Mouse (Mus musculus) hindbrain, embryonic 16.5 days (tissue): ENCODE results near the gene Hils1. TPM values are rescaled to one million over a fixed set of nuclear protein-coding genes. Genes with fewer than 3 reads are reported as not detected.

Experiments used
- ATAC-seq: fragments of 200-750 bp; cut with Nextera tagmentation; 2 replicates; pipeline ENCODE4 v1.8.0; 2017; ENCODE audit warnings: moderate TSS enrichment, moderate library complexity
- H3K27ac ChIP-seq: fragments of 300-500 bp; sonication (generic); 2 replicates; pipeline ENCODE4 v1.5.1; 2014; ENCODE audit warnings: low read depth, mild to moderate bottlenecking, control low read depth, low read length, moderate library complexity
- H3K27me3 ChIP-seq: fragments of 300-500 bp; sonication (generic); replicated peaks from 2 replicates; pipeline ENCODE4 v1.6.1; 2014; ENCODE audit warnings: low read length; ENCODE audit not compliant: control insufficient read depth, insufficient read depth
- H3K36me3 ChIP-seq: fragments of 300-500 bp; sonication (generic); 2 replicates; pipeline ENCODE4 v1.6.1; 2014; ENCODE audit warnings: mild to moderate bottlenecking, low read length, moderate library complexity, mixed read lengths; ENCODE audit not compliant: control insufficient read depth, insufficient read depth
- H3K4me1 ChIP-seq: fragments of 300-500 bp; sonication (generic); 2 replicates; pipeline ENCODE4 v1.6.1; 2014; ENCODE audit warnings: low read depth, low read length; ENCODE audit not compliant: control insufficient read depth, insufficient read depth
- H3K4me2 ChIP-seq: fragments of 300-500 bp; sonication (generic); 2 replicates; pipeline ENCODE4 v1.6.1; 2014; ENCODE audit warnings: mild to moderate bottlenecking, low read length, control low read depth, moderate library complexity
- H3K4me3 ChIP-seq: fragments of 300-500 bp; sonication (generic); 2 replicates; pipeline ENCODE4 v1.5.1; 2014; ENCODE audit warnings: mild to moderate bottlenecking, low read length, control low read depth, moderate library complexity
- H3K9ac ChIP-seq: fragments of 300-500 bp; sonication (generic); 2 replicates; pipeline ENCODE4 v1.6.1; 2014; ENCODE audit warnings: low read depth, mild to moderate bottlenecking, control low read depth, low read length, moderate library complexity
- H3K9me3 ChIP-seq: fragments of 300-500 bp; sonication (generic); 2 replicates; pipeline ENCODE4 v1.6.1; 2014; ENCODE audit warnings: mild to moderate bottlenecking, low read length, moderate library complexity; ENCODE audit not compliant: control insufficient read depth
- WGBS: fragments of 180-500 bp; shearing (Covaris S2); extraction: QIAGEN DNeasy Blood & Tissue Kit; methylation state at CpG from one replicate; pipeline ENCODE4 v1.1.7; 2014; 5-methylcytosine and 5-hydroxymethylcytosine counted together
- polyA plus RNA-seq: library from polyadenylated mRNA; unstranded; fragments of >200 nt; fragmentation: Nextera tagmentation; extraction: Ambion mirVana; gene quantifications from 2 replicates; pipeline ENCODE4 v1.2.1, GENCODE M21; 2015

Hils1 gene
- polyA plus RNA-seq, 1 experiment from 2014 or later: not detected

DNA sequence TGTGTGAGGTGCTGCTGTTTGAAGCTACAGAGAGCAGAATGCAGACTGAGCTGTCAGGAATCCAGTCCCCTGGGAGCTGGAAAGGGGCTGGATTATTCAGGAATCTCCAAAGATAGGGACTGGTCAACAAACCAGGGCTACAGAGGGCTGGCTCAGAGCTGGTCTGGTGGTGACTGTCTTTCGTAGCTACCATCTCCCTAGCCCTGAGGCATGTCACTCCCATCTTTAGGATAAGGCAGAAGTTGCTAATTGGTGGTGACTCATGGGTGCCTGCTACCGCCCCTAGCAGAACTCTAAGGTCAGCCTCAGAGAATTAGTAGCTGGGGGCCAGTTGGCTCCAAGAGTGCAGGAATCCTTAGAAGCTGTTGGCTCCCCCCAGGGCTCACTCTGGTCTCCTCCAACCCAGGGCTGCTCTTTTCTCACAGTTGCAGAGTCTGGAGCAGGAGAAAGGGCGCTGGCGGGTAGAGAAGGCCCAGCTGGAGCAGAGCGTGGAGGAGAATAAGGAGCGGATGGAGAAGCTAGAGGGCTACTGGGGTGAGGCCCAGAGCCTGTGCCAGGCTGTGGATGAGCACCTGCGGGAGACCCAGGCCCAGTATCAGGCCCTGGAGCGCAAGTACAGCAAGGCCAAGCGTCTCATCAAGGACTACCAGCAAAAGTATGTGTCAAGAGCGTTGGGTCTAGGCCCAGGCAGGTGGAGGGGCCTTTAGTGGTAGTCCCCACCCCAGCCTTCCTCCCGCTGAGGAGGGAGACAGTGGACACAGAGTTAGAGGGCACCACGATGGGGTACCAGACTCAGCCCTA, 36.9 kb downstream of the Hils1 start:
- H3K4me2 ChIP-seq: no peak overlapping the region; the same call in 1 of the 2 replicates
- H3K27ac ChIP-seq: no peak overlapping the region; the same call in 1 of the 2 replicates
- no peaks in the 10 kb centered on the region for H3K27me3 ChIP-seq
- ATAC-seq: no peak
- 83% methylated on average over 12 of the region's 12 CpGs for WGBS
- no peak overlapping the region for H3K9ac ChIP-seq
- no peaks in the 10 kb centered on the region for H3K9me3 ChIP-seq
- peaks cover 42% of the 10 kb centered on the region for H3K36me3 ChIP-seq
- no peak overlapping the region for H3K4me3 ChIP-seq
- H3K4me1 ChIP-seq: peaks cover 38% of the 10 kb centered on the region

GRCm38 (mm10) chr11:95004937-95005198, 37.5 kb downstream of the Hils1 start:
- Histone ChIP-seq H3K4me1 (peaks cover 38% of the 10 kb centered on the region), H3K36me3 (peaks cover 42% of the 10 kb centered on the region)

GRCm38 (mm10) chr11:95006038-95006437, 38.6 kb downstream of the Hils1 start:
- peak overlapping the region; percentile 52 for H3K9ac ChIP-seq
- no peaks in the 10 kb centered on the region for H3K9me3 ChIP-seq
- no peaks in the 10 kb centered on the region for H3K27me3 ChIP-seq
- H3K36me3 ChIP-seq: peaks cover 34% of the 10 kb centered on the region
- ATAC-seq: no peak
- WGBS: 32% methylated on average over 4 of the region's 4 CpGs
- H3K4me1 ChIP-seq: peaks cover 31% of the 10 kb centered on the region
- peak overlapping the region; percentile 84 for H3K27ac ChIP-seq
- no peak overlapping the region for H3K4me3 ChIP-seq
- H3K4me2 ChIP-seq: peak overlapping the region; percentile 69

More at GRCm38 (mm10) chr11:95004937-95005198, 37.5 kb downstream of the Hils1 start:
- Histone ChIP-seq H3K4me3 (no peak overlapping the region), H3K4me2 (no peak overlapping the region), H3K9ac (no peak overlapping the region), H3K27ac (no peak overlapping the region), H3K27me3 (no peaks in the 10 kb centered on the region), H3K9me3 (no peaks in the 10 kb centered on the region)
- WGBS: 54% methylated on average over 6 of the region's 6 CpGs
- no peak for ATAC-seq

GRCm38 (mm10) chr11:95006525-95007219, 39.3 kb downstream of the Hils1 start:
- H3K27ac ChIP-seq: peak overlapping the region; percentile 84
- H3K36me3 ChIP-seq: peaks cover 30% of the 10 kb centered on the region
- H3K4me1 ChIP-seq: peaks cover 34% of the 10 kb centered on the region
- peak overlapping the region; percentile 52 for H3K9ac ChIP-seq
- peak overlapping the region; percentile 37 for H3K4me3 ChIP-seq
- no peaks in the 10 kb centered on the region for H3K27me3 ChIP-seq
- peak; percentile 51 for ATAC-seq
- 2% methylated on average over 27 of the region's 27 CpGs for WGBS
- H3K9me3 ChIP-seq: no peaks in the 10 kb centered on the region
- H3K4me2 ChIP-seq: peak overlapping the region; percentile 69

DNA sequence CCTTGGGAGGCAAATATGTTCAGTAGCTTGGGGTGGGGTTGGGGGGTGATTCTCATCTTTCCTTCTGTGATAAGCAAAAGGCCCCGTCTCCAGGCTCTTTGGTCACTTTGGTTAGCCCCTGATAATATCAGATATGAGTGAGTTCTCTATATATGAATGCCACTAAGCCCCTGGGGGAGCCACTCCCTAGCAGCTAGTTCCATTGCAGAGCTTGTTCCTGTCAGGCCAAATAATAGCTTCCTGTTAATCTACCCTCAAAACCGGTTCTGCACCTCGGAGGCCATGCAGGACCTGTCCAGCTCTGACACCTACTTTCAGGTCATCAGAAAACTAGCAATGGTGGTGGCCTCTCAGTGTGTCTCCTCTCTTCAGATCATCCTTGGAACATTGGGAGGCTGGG, 40.0 kb downstream of the Hils1 start:
- Histone ChIP-seq H3K9ac (no peak overlapping the region), H3K9me3 (no peaks in the 10 kb centered on the region), H3K27me3 (no peaks in the 10 kb centered on the region), H3K36me3 (peaks cover 22% of the 10 kb centered on the region), H3K27ac (no peak overlapping the region; the same call in 1 of the 2 replicates), H3K4me1 (peaks cover 41% of the 10 kb centered on the region), H3K4me3 (no peak overlapping the region), H3K4me2 (peak overlapping the region; percentile 69)
- WGBS: 73% methylated on average over 3 of the region's 3 CpGs
- no peak for ATAC-seq

DNA sequence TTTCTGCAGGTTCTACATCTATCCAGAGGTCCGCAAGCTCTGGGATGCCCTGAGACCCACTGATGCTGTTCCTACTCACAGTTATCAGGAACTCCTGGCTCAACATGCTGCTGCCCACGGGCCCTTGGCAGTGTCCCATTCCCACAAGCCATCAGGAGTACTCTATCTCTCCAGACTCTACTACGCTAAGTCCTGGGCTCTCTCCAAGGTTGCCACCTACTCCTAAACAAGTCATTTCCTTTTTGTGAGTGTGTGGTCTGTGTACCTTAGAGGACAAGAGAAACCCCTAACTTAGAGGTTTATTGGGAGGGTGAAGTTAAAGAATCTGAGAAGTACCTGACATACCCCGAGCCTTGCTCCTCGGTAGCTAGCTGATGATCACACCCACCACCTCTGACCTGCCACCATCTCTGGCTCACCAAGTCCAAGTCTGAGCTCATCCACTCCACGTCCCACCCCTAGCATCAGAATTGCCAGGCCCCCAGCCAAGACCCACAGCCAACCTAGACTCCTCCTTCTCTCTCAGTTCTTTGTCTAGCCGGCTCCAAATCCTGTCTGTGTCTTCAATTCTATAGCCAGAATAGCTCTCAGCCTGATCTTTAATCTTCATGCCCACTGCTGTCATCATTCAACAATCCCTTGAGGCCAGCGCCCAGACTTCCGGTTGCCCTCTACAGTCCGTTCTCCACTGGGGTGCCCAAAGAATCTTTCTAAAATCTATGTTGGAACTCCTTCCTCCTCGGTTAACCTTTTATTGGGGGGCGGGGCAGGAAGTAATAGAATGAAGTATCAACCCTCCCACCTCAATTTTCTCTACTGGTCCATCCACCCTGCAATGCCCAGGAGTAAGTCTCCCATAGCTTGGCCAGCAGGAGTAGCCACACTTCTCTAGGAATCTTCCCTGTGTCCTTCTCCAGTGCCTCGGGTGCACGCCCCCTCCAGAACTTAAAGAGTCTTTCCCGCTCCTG, 41.6 kb downstream of the Hils1 start:
- ATAC-seq: peak; percentile 11; the same call in 1 of the 2 replicates
- H3K4me3 ChIP-seq: peak overlapping the region; percentile 92
- H3K27me3 ChIP-seq: no peaks in the 10 kb centered on the region
- peaks cover 13% of the 10 kb centered on the region for H3K36me3 ChIP-seq
- 30% methylated on average over 15 of the region's 15 CpGs for WGBS
- peak overlapping the region; percentile 98 for H3K27ac ChIP-seq
- H3K4me1 ChIP-seq: peaks cover 53% of the 10 kb centered on the region
- peak overlapping the region; percentile 99 for H3K9ac ChIP-seq
- H3K9me3 ChIP-seq: no peaks in the 10 kb centered on the region
- peak overlapping the region; percentile 82 for H3K4me2 ChIP-seq

- Histone ChIP-seq H3K4me2 (peak within 1 kb of the TSS; percentile 82), H3K4me3 (peak within 1 kb of the TSS; percentile 92), H3K36me3 (peaks cover 11% of the 10 kb centered on the region), H3K9ac (peak within 1 kb of the TSS; percentile 99), H3K4me1 (peaks cover 54% of the 10 kb centered on the region), H3K27me3 (no peaks in the 10 kb centered on the region), H3K9me3 (no peaks in the 10 kb centered on the region), H3K27ac (peak within 1 kb of the TSS; percentile 98)
- under 1% methylated on average over 29 of the region's 32 CpGs for WGBS
- peak; percentile 76 for ATAC-seq
These were observed 42.2 kb downstream of the Hils1 start, which contains the start of gene Samd14 for GRCm38 (mm10) chr11:95009629-95010014. Gene Samd14 (plus strand): TSS chr11:95009879.

DNA sequence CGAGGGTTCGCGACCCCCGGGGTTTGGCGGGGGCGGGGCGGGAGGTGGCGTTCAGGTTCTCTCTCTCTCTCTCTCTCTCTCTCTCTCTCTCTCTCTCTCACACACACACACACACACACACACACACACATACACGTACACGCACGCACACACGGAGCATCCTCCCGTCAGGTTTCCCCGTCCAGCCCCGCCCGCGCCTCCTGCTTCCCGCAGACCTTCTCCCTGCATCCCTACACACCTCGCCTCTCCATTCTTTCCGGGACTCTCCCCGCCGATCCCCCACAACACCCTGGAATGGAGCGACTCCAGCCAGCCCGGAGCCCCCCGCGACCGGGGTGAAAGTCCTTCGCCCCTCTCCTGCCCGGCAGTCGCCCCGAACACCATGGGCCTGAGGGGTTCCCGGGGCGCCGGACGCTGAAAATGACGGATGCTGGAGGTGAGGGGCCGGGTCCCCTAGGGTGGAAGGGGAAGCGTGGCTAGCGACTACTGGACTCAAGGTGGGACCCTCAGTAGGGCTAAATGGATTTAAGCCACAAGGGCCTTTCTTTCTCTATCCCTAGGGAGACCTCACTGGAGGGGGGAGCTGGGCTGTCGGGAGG, 42.8 kb downstream of the Hils1 start:
- Histone ChIP-seq H3K9me3 (no peaks in the 10 kb centered on the region), H3K4me1 (peaks cover 54% of the 10 kb centered on the region), H3K27ac (peak overlapping the region; percentile 98), H3K4me3 (peak overlapping the region; percentile 92), H3K36me3 (peaks cover 5% of the 10 kb centered on the region), H3K4me2 (peak overlapping the region; percentile 82), H3K27me3 (no peaks in the 10 kb centered on the region), H3K9ac (peak overlapping the region; percentile 99)
- WGBS: under 1% methylated on average over 32 of the region's 40 CpGs
- ATAC-seq: peak; percentile 40; the same call in 1 of the 2 replicates
